In the genomic region with DNA sequence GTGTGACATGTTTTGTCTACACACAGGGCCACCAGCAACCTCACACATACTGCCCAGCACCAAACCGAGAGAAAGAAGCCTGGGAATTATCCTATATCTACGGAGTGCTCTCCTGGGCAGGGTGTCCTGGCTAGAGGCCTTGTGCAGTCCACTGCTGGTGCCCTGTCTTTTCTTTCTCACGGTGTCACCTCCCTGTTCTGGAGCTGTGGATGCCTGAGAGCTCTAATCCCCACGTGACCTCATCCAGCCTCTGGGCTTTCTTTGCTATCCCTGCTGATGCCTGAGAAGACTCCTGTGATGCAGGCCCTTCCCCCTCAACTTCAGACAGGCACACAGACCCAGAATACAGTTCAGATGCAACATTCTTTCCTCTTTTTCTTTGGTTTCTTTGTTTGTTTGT, we compare ENCODE assay signal across 13 mouse cellular contexts. TPM values are rescaled to one million over a fixed set of nuclear protein-coding genes. Genes with fewer than 3 reads are reported as not detected.
A peak's percentile ranks its signal among the peaks of the same experiment; 100 is the strongest.
DNase-seq lines count a peak whose midpoint lies in the region; ATAC-seq and TF ChIP-seq lines count a peak whose summit lies in the region.
"Had no signal": no experiment of that assay in that cellular context is flagged by ENCODE, and none has a peak within 500 bp of the region (broad histone marks: within the 10 kb centered on the region; RNA-seq: fewer than 3 reads in every experiment).

No protein-coding gene starts in this region.

- H3ac ChIP-seq in myocyte (ENCODE audit: control insufficient read depth, insufficient read length): no peak overlapping the region

- H3K4me3 ChIP-seq in heart, embryonic 11.5 days (ENCODE audit: low read depth, low read length): no peak overlapping the region
- no peak overlapping the region for H3K4me3 ChIP-seq in midbrain, embryonic 10.5 days
- no peak overlapping the region for H3K4me3 ChIP-seq in midbrain, embryonic 15.5 days
- no peak overlapping the region for H3K4me3 ChIP-seq in embryonic facial prominence, embryonic 10.5 days
- H3K4me3 ChIP-seq in myocyte: no peak overlapping the region
- H3K4me3 ChIP-seq: forebrain, embryonic 15.5 days; neural tube, embryonic 13.5 days had no signal

- no peaks in the 10 kb centered on the region for H3K36me3 ChIP-seq in heart, embryonic 11.5 days (ENCODE audit: control insufficient read depth, insufficient read depth, low read length)
- H3K36me3 ChIP-seq in midbrain, embryonic 10.5 days: no peaks in the 10 kb centered on the region
- no peaks in the 10 kb centered on the region for H3K36me3 ChIP-seq in midbrain, embryonic 15.5 days (replicated peaks)
- H3K36me3 ChIP-seq in embryonic facial prominence, embryonic 10.5 days (replicated peaks): no peaks in the 10 kb centered on the region
- no peaks in the 10 kb centered on the region for H3K36me3 ChIP-seq in myocyte (ENCODE audit: control insufficient read depth, insufficient read depth)
- H3K36me3 ChIP-seq: forebrain, embryonic 15.5 days; neural tube, embryonic 13.5 days had no signal

- H3K9me3 ChIP-seq in heart, embryonic 11.5 days (replicated peaks; ENCODE audit: control insufficient read depth, low read length): no peaks in the 10 kb centered on the region
- H3K9me3 ChIP-seq in midbrain, embryonic 10.5 days (replicated peaks): peaks cover 9% of the 10 kb centered on the region; the same call in 1 of the 2 replicates
- no peaks in the 10 kb centered on the region for H3K9me3 ChIP-seq in midbrain, embryonic 15.5 days
- peaks cover 6% of the 10 kb centered on the region; the same call in 1 of the 2 replicates for H3K9me3 ChIP-seq in embryonic facial prominence, embryonic 10.5 days
- H3K9me3 ChIP-seq: forebrain, embryonic 15.5 days; neural tube, embryonic 13.5 days had no signal

- no peak overlapping the region for H3K9ac ChIP-seq in heart, embryonic 11.5 days (ENCODE audit: low read depth, low read length)
- no peak overlapping the region for H3K9ac ChIP-seq in midbrain, embryonic 15.5 days
- H3K9ac ChIP-seq: forebrain, embryonic 15.5 days; neural tube, embryonic 13.5 days had no signal

- H3K27me3 ChIP-seq in heart, embryonic 11.5 days (ENCODE audit: control insufficient read depth, insufficient read depth, low read length): no peaks in the 10 kb centered on the region
- H3K27me3 ChIP-seq in midbrain, embryonic 10.5 days (ENCODE audit: low read depth, poor library complexity, severe bottlenecking): no peaks in the 10 kb centered on the region
- no peaks in the 10 kb centered on the region for H3K27me3 ChIP-seq in midbrain, embryonic 15.5 days (replicated peaks)
- H3K27me3 ChIP-seq in embryonic facial prominence, embryonic 10.5 days (replicated peaks; ENCODE audit: low read depth, poor library complexity, severe bottlenecking): no peaks in the 10 kb centered on the region
- H3K27me3 ChIP-seq in myocyte (ENCODE audit: control insufficient read depth, insufficient read depth, insufficient read length): no peaks in the 10 kb centered on the region
- H3K27me3 ChIP-seq: forebrain, embryonic 15.5 days; neural tube, embryonic 13.5 days had no signal

- WGBS in heart, embryonic 11.5 days (ENCODE audit: insufficient replicate concordance): 16% methylated on average over 4 of the region's 4 CpGs
- 24% methylated on average over 4 of the region's 4 CpGs for WGBS in midbrain, embryonic 10.5 days
- WGBS in midbrain, embryonic 15.5 days: 19% methylated on average over 4 of the region's 4 CpGs
- 39% methylated on average over 4 of the region's 4 CpGs for WGBS in embryonic facial prominence, embryonic 10.5 days

- DNase-seq in heart, adult 8-10 months (ENCODE audit: low spot score): no peak
- DNase-seq in midbrain, embryonic 10.5 days (ENCODE audit: low spot score): peak; percentile 45
- peak; percentile 17 for DNase-seq in embryonic facial prominence, embryonic 10.5 days (ENCODE audit: low spot score)
- no peak for DNase-seq in c-Kit-positive CD71-positive TER-119-positive erythroid progenitor cells, embryonic 14.5 days (ENCODE audit: low spot score)
- no peak for DNase-seq in gastrocnemius, postnatal 25 days
- DNase-seq: gastrocnemius, postnatal 10 days; kidney, adult 11 months; thymus, postnatal 4 days had no signal

- peak overlapping the region; percentile 85 for H3K27ac ChIP-seq in heart, embryonic 11.5 days (ENCODE audit: low read depth, low read length)
- H3K27ac ChIP-seq in midbrain, embryonic 10.5 days (replicated peaks): peak overlapping the region; percentile 70
- no peak overlapping the region for H3K27ac ChIP-seq in midbrain, embryonic 15.5 days
- H3K27ac ChIP-seq in embryonic facial prominence, embryonic 10.5 days (replicated peaks): 0 out of 2 replicates have a peak overlapping the region, but pooled peaks have one; percentile 16
- H3K27ac ChIP-seq: forebrain, embryonic 15.5 days; neural tube, embryonic 13.5 days had no signal

- no peaks in the 10 kb centered on the region for H3K79me2 ChIP-seq in myocyte (ENCODE audit: control insufficient read depth, insufficient read depth)

- TF ChIP-seq POLR2A in myocyte (IDR thresholded peaks at IDR 0.05; ENCODE audit: insufficient read length, low read depth): no peak

- H3K4me1 ChIP-seq in heart, embryonic 11.5 days (ENCODE audit: control insufficient read depth, insufficient read depth, low read length): peaks cover 28% of the 10 kb centered on the region
- H3K4me1 ChIP-seq in midbrain, embryonic 10.5 days: peaks cover 17% of the 10 kb centered on the region
- H3K4me1 ChIP-seq in midbrain, embryonic 15.5 days: 0 out of 2 replicates have a peak, but pooled peaks cover 3% of the 10 kb centered on the region
- H3K4me1 ChIP-seq in embryonic facial prominence, embryonic 10.5 days: peaks cover 17% of the 10 kb centered on the region

- H3K4me2 ChIP-seq in heart, embryonic 11.5 days: no peak overlapping the region
- H3K4me2 ChIP-seq in midbrain, embryonic 15.5 days: no peak overlapping the region
- no peak overlapping the region for H3K4me2 ChIP-seq in myocyte (ENCODE audit: low read depth)
- H3K4me2 ChIP-seq: forebrain, embryonic 15.5 days; neural tube, embryonic 13.5 days had no signal

- ATAC-seq in heart, embryonic 11.5 days (replicated peaks; ENCODE audit: insufficient number of reproducible peaks, low FRiP score, low TSS enrichment): no peak
- ATAC-seq in midbrain, embryonic 15.5 days (replicated peaks): no peak
- ATAC-seq: forebrain, embryonic 15.5 days had no signal

TF ChIP-seq in myocyte, 11 proteins besides CTCF, POLR2A, EP300 and RAD21:
- TF ChIP-seq E2F4 (IDR thresholded peaks at IDR 0.05; ENCODE audit: insufficient read depth): no peak
- TF ChIP-seq USF1 (IDR thresholded peaks at IDR 0.05; ENCODE audit: low read depth): peak; percentile 38

RNA-seq across cellular contexts. Expression of a gene that starts 4.4 kb away (rescaled TPM):
- 58.4 and 60.9 TPM in 2 replicates for polyA plus RNA-seq in heart, embryonic 11.5 days (2014; fragmentation: Nextera tagmentation; extraction: Ambion mirVana)
- 10 to 100 TPM; 59.8 to 73.0 (median 62.5) TPM for total RNA-seq in heart, adult 8-10 months (2022)
- polyA plus RNA-seq in midbrain, embryonic 10.5 days (2016; fragmentation: Nextera tagmentation; extraction: Ambion mirVana): 29.0 and 35.1 TPM in 2 replicates
- polyA plus RNA-seq in midbrain, embryonic 15.5 days (2015; fragmentation: Nextera tagmentation; extraction: Ambion mirVana): 60.3 and 65.2 TPM in 2 replicates
- polyA plus RNA-seq in embryonic facial prominence, embryonic 10.5 days (2016; fragmentation: Nextera tagmentation; extraction: Ambion mirVana): 34.0 and 35.4 TPM in 2 replicates
- 33.5 TPM for polyA plus RNA-seq in myocyte (2012; fragmentation: generic; extraction: Trizol)
- 10 to 100 TPM; 50.4 to 62.2 TPM for total RNA-seq in gastrocnemius, postnatal 25 days (2021)

Comparison
In these comparisons a context has a peak if more than half of its experiments do, and no peak if none do; other contexts are left out.
1. DNase-seq: peak in midbrain, embryonic 10.5 days (single experiment) and embryonic facial prominence, embryonic 10.5 days (single experiment); none in heart, adult 8-10 months (single experiment), c-Kit-positive CD71-positive TER-119-positive erythroid progenitor cells, embryonic 14.5 days (single experiment) and gastrocnemius, postnatal 25 days (single experiment).